27 mouse cellular contexts compared by ENCODE assay signal in genomic region chr17:81477420-81477819, GRCm38 (mm10). TPM values are rescaled to one million over a fixed set of nuclear protein-coding genes. Genes with fewer than 3 reads are reported as not detected.
DNase-seq lines count a peak whose midpoint lies in the region; ATAC-seq and TF ChIP-seq lines count a peak whose summit lies in the region.
"Had no signal": no experiment of that assay in that cellular context is flagged by ENCODE, and none has a peak within 500 bp of the region (broad histone marks: within the 10 kb centered on the region; RNA-seq: fewer than 3 reads in every experiment).

No protein-coding gene starts in this region.

- H3K9me3 ChIP-seq in lung, postnatal 0 days (ENCODE audit: low read length) = no peaks in the 10 kb centered on the region
- H3K9me3 ChIP-seq: embryonic facial prominence, embryonic 10.5 days; forebrain, embryonic 12.5 days; hindbrain, embryonic 10.5 days; kidney, embryonic 15.5 days had no signal

- no peaks in the 10 kb centered on the region for H3K27me3 ChIP-seq in lung, postnatal 0 days (replicated peaks; ENCODE audit: insufficient read depth, low read length)
- H3K27me3 ChIP-seq: forebrain, embryonic 12.5 days; kidney, embryonic 15.5 days had no signal

- H3K4me3 ChIP-seq in gastrocnemius, adult 2 months = no peak overlapping the region
- no peak overlapping the region for H3K4me3 ChIP-seq in lung, postnatal 0 days (ENCODE audit: low read depth, low read length)
- H3K4me3 ChIP-seq in cortical plate, adult 2 months (ENCODE audit: insufficient read depth, low read length) = no peak overlapping the region
- H3K4me3 ChIP-seq: embryonic facial prominence, embryonic 10.5 days; forebrain, embryonic 12.5 days; hindbrain, embryonic 10.5 days; kidney, embryonic 15.5 days had no signal

- H3K27ac ChIP-seq in gastrocnemius, adult 2 months = no peak overlapping the region
- no peak overlapping the region for H3K27ac ChIP-seq in lung, postnatal 0 days (ENCODE audit: low read length)
- no peak overlapping the region for H3K27ac ChIP-seq in cortical plate, adult 2 months (ENCODE audit: insufficient read depth, low read length)
- H3K27ac ChIP-seq: embryonic facial prominence, embryonic 10.5 days; forebrain, embryonic 12.5 days; hindbrain, embryonic 10.5 days; kidney, embryonic 15.5 days; liver, embryonic 14.5 days had no signal

- intact Hi-C loops in gastrocnemius, adult 2 months (cut with DNase I) = loop anchor here (5.0 kb wide), 1 partner anchor 310 kb away; no protein-coding TSS in a partner anchor
- intact Hi-C loops in gastrocnemius, postnatal 14 days (cut with DNase I; ENCODE audit: low total_unique reads) = loop anchor here (10.0 kb wide), 1 partner anchor 307 kb away; no protein-coding TSS in a partner anchor

- H3K4me2 ChIP-seq in lung, postnatal 0 days (replicated peaks; ENCODE audit: low read depth, low read length) = no peak overlapping the region
- H3K4me2 ChIP-seq: forebrain, embryonic 12.5 days; kidney, embryonic 15.5 days had no signal

- 65% methylated on average over 1 of the region's 1 CpGs for WGBS in lung, postnatal 0 days

- DNase-seq in gastrocnemius, adult 2 months = no peak
- DNase-seq in gastrocnemius, postnatal 14 days = no peak
- DNase-seq in kidney, adult 9 months = peak; percentile 12
- DNase-seq in kidney, adult 18-20 months = no peak
- DNase-seq in lung, postnatal 0 days (ENCODE audit: low spot score) = peak; percentile 31
- no peak for DNase-seq in lung, postnatal 25 days (ENCODE audit: low spot score)
- DNase-seq in testis, postnatal 10 days (ENCODE audit: low spot score) = no peak
- DNase-seq: adrenal gland, postnatal 25 days; cerebellum, adult 11-12 months; cerebellum, postnatal 25 days; lung, postnatal 14 days; right cerebral cortex, postnatal 25 days; thymus, adult 2 months had no signal

- no peaks in the 10 kb centered on the region for H3K4me1 ChIP-seq in lung, postnatal 0 days (ENCODE audit: insufficient read depth, low read depth, low read length)
- peaks cover 3% of the 10 kb centered on the region for H3K4me1 ChIP-seq in cortical plate, adult 2 months (ENCODE audit: control insufficient read depth, insufficient read depth, low read length)

- no peak overlapping the region for H3K9ac ChIP-seq in lung, postnatal 0 days (replicated peaks; ENCODE audit: low read depth)
- H3K9ac ChIP-seq: forebrain, embryonic 12.5 days; kidney, embryonic 15.5 days; liver, embryonic 14.5 days had no signal

- no peak for TF ChIP-seq EP300 in lung, postnatal 0 days (IDR thresholded peaks at IDR 0.05)

- no peaks in the 10 kb centered on the region for H3K36me3 ChIP-seq in lung, postnatal 0 days (ENCODE audit: insufficient read depth, low read length)
- H3K36me3 ChIP-seq: embryonic facial prominence, embryonic 10.5 days; forebrain, embryonic 12.5 days; hindbrain, embryonic 10.5 days; kidney, embryonic 15.5 days had no signal

- no peak for TF ChIP-seq POLR2A in cortical plate, adult 2 months (IDR thresholded peaks at IDR 0.05; ENCODE audit: extremely low read depth, insufficient read depth, low read length)

- TF ChIP-seq CTCF in gastrocnemius, adult 2 months (IDR thresholded peaks at IDR 0.05) = peak; percentile 55
- TF ChIP-seq CTCF in lung, postnatal 0 days (IDR thresholded peaks at IDR 0.05) = peak; percentile 49
- peak; percentile 8; the same call in 1 of the 2 replicates for TF ChIP-seq CTCF in cortical plate, adult 2 months (IDR thresholded peaks at IDR 0.05; ENCODE audit: extremely low read depth, insufficient read depth, low read length)

- ATAC-seq in lung, postnatal 0 days = no peak
- ATAC-seq: Patski had no signal

RNA-seq across cellular contexts. Expression of gene Gm11096, which starts 35.9 kb away (rescaled TPM):
- not detected for total RNA-seq in gastrocnemius, adult 2 months (2021)
- total RNA-seq in gastrocnemius, postnatal 14 days (2021) = not detected
- polyA plus RNA-seq in lung, postnatal 0 days (2015; fragmentation: Nextera tagmentation; extraction: Ambion mirVana) = not detected in 2 replicates
- polyA plus RNA-seq in cortical plate, adult 2 months (2012; rRNA removed) = not detected in 2 replicates
- total RNA-seq: adrenal gland, postnatal 25 days; granulocyte monocyte progenitor cell, adult 5-6 weeks; layer of hippocampus, adult 8-10 months; left cerebral cortex, adult 8-10 months had no signal
- polyA plus RNA-seq: embryonic facial prominence, embryonic 10.5 days; forebrain, embryonic 12.5 days; heart, embryonic 14.5 days; hindbrain, embryonic 10.5 days; kidney, embryonic 15.5 days; limb, embryonic 11.5 days; liver, embryonic 14.5 days; Patski; spleen, adult 2 months; stomach, embryonic 14.5 days; thymus, adult 2 months had no signal

Comparison
In these comparisons a context has a peak if more than half of its experiments do, and no peak if none do; other contexts are left out.
1. DNase-seq: peak in kidney, adult 9 months (single experiment) and lung, postnatal 0 days (single experiment); none in gastrocnemius, adult 2 months (single experiment), gastrocnemius, postnatal 14 days (single experiment), kidney, adult 18-20 months (single experiment), lung, postnatal 25 days (single experiment) and testis, postnatal 10 days (single experiment).
2. Peak in every context shown above with its lines, with median percentiles within 50 percentile points of each other: CTCF ChIP-seq.